Mouse (Mus musculus): Measurements from ENCODE around the gene Masp1.
A peak's percentile ranks its signal among the peaks of the same experiment; 100 is the strongest.

Masp1 gene

DNA sequence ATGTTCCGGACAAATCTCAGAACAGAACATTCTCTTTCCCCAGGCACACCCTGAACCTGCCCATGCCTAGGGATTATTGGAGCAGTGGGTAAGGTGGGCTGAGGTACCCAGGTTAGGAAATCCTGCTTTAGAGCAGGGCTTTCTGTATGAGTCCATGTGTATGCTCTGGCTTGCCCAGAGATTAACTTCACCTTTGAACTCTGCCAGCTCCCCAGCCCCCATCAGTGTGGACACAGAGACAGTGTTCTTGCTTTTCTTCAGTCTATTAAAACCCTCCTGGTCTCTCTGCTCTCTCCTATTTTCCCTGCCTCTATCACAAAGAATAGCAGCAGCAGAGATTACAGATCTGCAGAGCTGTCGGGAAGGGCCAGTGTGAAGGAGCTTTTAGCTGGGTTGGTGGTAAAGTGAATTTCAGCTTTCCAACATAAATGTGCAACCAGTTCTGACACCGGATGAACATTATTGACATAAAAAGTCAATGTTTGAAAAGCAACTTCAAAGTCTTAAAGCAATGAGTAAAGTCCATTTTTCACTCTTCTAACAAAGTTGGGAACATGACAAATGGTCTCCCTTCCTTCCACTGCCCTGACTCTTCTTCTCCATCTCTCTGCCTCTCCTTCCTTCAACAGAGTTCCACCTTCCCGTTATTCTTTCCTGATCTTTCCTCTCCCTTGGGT lies 56.8 kb downstream of the Masp1 start:
- DNase-seq (ENCODE audit: low spot score in 2 of 2), result no peak

DNA sequence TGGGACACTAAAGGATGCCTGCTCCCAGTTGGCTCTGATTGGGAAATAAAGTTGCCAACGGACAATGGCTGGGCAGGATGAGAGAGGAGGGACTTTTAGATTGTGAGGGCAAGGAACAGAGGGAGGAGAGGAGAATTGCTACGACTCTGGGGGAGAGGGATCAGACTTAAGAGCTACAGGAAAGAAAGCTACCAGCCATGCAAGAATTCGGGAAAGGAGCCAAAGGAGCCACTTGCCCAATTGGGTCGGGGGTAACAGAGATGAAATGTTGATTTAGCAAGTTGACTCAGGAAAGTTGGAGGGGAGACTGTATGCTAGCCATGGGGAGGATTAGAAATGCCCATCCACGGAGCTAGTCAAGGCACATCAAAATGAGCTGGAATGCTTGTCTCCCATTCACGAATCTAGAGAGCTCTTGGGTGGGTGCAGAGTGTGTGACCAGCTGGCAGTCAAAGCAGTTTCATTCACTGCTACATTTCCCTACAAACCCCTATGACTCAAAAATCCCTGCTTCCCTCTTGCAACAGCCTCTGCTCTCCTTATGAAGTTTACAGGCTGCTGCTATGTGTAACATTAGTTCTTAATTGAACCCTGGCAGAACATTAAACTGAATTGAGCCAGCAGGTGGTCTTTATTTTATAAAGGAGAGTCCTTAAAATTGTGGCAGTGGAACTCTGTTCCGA lies 61.6 kb downstream of the Masp1 start:
- no peak for DNase-seq (ENCODE audit: low spot score in 2 of 2)

DNA sequence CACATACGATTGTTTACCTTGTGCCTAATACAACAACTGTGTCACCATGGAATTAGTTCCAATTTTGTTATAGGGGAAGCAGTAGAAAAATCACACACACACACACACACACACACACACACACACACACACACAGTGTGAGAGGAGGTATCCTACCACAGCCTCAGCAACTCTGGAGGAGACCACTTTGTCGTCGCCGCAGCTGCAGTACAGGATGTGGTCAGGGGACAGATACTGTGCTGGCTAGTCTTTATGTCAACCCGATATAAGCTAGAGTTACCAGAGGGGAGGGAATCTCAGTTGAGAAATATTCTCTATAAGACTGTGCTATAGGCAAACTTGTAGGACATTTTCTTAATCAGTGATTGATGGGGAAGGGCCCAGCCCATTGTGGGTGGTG lies 63.3 kb downstream of the Masp1 start:
- DNase-seq (ENCODE audit: low spot score in 2 of 2), result no peak

DNA sequence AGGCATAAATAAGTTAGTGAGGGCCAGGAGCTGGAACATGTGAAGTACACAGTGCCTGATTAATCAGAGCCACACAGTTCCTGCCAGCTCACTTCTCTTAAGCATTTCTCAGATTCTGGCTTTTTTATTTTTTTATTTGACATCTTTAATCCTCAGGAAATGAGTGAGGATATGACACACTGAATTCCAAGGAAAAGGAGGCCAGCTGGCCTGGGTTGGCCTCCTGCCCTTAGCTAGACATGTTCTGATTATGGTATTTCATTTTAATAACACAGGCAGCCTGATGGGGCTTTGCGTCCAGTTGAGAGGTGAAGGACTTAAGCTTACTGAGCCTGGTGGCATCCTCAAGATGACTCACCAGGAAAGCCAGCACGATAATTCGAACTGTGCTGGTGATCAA lies 64.1 kb downstream of the Masp1 start:
- DNase-seq (ENCODE audit: low spot score in 2 of 2), result no peak

DNA sequence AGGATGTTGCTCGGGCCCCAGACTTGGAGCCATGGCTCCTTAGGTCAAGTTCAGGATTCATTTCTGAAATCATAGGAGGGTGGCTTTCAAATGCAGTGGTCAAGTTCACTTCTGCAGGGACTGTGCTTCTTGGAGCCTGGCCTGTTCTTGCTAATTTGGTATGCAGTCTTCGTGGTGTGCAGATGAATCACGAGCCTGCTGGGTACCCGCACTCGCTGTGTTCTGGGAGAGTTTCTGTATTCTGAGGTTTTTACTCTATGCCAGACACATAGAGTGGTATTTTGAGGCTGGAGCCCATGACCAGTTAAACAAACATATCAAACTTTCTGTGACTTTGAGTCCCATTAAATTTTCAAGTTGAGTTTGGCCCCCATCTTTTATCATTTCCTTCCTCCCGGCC lies 66.2 kb downstream of the Masp1 start:
- no peak for DNase-seq (ENCODE audit: low spot score in 2 of 2)

DNA sequence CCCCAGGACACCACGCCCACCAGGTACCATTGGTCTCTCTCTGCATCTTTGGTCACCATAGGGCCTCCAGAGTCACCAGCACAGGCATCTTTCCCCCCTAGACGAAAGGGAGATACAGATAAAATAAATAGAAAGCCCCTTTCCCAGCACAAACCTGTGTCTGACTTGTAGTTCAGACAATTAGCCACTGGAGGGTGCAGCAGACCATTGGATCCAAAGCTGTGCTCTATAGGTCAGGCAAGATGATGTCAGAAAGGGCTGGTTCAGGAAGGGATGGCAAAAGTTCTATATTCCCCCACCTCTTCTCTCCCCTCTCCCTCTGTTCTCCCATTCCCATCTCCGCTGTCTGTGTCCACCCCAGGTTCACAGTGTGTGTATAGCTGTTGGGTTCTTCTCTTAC lies 68.1 kb downstream of the Masp1 start:
- peak; percentile 57 to 72 for DNase-seq (ENCODE audit: low spot score in 2 of 2)

DNA sequence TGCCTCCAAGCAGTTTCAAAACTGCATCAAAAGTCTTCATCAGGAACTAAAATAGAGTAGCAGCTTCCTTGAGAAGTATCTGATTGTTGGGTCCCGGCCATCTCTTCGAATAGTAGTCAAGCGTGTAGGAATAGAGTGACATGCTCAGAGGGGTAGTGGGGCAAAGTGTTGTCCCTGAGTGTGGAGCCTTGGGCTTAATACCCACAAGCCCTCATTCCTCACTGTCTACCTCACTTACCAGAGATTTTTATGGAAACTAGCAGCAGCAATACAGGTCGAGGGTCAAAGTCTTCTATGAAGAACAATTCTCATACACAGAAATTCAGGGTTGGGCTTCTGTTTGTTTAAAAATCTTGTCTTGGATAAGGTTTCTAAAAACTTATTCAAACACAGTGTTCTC lies 69.8 kb downstream of the Masp1 start:
- DNase-seq (ENCODE audit: low spot score in 2 of 2), result no peak

DNA sequence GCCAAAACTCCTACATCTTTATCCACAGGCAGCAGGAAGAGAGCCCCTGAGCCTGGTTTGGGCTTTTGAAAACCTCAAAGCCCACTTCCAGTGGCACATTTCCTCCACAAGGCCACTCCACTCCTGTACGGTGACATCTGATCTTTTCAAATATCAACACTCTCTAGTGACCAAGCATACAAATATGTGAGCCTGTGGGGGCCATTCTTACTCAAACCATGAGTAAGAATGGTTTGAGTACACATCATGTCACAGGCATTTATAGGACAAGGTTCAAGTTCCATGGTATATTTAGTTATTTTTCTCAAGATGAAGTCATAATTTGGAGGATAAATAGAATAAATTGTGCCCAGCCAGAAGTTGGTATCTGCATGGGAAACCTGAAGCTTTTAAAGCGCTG lies 70.7 kb downstream of the Masp1 start:
- no peak for DNase-seq (ENCODE audit: low spot score in 2 of 2)

DNA sequence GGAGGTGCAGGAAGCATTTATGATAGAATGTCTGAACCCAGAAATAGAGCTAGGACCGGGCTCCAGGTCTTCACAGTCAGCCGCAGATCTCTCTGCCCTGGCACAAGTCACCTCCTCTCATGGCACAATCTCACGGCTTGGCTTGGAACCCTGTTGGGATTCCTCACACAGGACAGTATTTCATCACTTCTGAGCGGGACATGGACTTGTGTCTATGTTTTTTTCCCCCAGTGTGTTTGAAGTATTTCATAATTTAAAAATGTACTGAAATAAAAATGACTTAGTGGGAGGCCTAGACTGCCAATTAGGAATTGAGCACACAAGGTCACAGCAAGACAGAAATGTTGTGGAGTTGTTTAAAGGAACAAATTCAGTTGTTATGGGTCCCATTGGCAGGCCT lies 76.4 kb downstream of the Masp1 start:
- DNase-seq (ENCODE audit: low spot score in 2 of 2), result no peak

DNA sequence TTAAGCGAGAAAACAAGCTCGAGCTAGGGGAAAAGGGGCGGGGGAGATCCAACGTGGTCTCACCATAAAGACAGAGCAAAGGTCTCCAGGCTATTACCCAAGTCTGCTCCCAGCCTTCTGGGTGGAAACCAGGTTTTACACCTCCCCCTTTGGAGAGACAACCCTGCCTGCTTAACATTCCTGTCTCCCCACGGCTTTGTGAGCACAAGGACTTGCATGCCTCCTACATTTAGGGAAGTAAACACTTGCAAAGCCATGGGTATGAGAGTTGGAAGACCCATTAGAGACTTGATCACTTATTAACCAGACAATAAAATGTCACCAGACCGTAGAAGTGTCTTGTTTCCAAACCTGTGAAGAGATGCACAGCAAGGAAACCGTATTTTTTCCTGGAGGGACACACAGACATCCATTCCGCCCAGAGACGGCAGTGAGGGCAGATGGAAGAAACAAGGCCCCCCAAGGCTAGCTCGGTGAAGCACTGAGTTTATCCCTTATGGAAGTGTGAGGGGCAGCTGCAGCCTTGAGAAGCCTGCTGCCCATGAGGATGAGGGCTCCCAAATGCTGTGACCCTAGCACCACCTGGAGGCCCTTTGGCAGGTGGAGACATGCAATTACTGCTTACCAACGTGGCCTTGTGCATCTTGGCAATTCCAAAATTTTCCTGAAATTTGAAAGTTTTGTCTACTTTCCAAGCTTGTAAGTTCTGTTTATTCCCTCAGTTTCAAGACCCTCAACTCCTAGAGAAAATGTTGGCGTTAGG lies 83.0 kb downstream of the Masp1 start:
- no peak for DNase-seq (ENCODE audit: low spot score in 2 of 2)

DNA sequence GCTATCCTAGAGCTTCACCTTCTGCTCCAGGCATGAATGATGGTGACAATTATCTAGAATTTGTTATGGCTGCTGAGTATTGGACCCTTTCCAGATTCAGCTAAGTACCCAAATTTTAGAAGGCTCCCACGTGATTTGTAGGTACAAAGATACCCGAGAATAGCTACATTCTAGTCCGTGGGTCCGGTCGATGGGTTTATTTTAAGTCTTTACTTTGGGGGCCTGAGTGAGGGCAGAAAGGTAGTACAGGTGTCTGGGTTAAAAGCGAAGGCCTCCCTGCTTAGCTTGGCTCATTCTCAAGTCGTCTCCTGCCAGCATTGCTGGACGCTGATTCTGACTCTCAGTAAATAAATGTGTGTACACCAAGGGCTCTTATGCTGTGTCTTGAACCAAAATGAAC lies 90.6 kb downstream of the Masp1 start:
- DNase-seq (ENCODE audit: low spot score in 2 of 2), result no peak

DNA sequence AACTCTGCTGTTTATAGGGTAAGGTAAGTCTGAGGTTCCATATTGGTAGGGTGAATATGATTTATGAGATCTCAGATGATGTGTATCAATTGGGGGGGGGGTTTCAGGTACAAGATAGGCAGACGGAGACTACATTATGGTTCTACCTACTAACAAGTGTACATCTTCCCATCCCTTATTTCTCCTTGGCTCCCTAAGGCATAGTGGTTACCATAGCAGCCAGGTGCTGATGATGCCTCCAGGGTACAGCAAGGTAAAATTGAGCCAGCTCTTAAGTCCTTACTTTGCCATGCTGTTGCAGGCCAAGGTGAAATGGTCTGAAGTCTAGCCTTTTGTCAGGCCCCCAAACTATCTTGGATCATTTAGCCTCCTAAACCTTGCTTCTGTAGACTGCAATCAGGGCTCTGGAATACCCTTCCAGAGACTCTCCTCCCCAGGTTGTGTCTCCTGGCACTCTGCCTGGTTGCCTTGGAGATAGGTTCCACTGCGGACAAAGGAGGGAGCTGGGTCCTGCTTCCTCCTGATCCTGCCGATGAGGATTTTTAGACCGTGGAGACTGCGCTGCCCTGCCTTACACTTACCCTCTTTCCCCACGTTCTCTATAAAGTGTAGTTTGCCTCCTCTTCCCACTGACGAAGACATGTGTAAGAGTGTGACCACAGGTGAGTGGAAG lies 91.8 kb downstream of the Masp1 start, which contains the start of gene Rtp1:
TSS of gene Rtp1 (plus strand) at position 487 of the 673 bp plus-strand sequence.
- peak in 1 of 2 experiments; percentile 32 for DNase-seq (ENCODE audit: low spot score in 2 of 2)

DNA sequence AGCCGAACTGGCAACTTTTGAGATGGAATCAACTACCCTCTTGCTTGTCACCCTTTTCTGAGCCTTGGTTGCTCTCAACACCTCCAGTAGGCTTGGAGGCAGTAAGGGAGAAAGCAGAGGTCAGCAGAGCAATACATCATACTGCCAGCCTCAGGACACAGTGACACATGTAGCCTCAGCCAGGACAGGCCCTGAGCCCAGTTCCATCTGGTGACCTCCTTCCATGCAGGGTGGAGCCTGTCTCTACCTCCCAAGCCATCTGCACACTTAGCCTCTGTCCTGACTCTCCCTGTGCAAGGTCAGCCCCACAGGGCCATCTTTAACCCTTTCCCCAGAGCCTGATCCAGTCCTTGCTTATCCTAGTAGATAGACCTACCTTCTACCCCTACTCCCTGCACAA lies 92.9 kb downstream of the Masp1 start:
- DNase-seq (ENCODE audit: low spot score in 2 of 2), result no peak

DNA sequence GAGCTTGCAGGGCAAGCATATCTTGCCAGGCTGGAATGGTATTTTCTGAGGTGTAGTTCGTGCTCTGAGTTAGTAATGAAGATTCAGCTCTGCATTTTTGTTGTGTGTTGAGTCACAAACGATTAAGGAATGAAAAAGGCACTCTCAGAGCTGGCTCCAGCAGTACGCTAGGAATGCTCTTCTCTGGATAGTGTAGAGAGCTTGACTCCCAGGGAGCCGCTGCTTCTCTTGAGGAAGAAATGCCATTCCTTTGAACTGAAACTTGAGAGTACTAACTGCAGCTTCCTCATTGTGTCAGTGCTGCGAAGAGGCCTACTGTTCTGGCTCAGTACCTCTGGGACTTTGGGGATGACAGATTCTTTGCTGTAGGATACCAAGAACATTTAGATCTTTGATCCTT lies 96.8 kb downstream of the Masp1 start:
- DNase-seq (ENCODE audit: low spot score in 2 of 2), result no peak

DNA sequence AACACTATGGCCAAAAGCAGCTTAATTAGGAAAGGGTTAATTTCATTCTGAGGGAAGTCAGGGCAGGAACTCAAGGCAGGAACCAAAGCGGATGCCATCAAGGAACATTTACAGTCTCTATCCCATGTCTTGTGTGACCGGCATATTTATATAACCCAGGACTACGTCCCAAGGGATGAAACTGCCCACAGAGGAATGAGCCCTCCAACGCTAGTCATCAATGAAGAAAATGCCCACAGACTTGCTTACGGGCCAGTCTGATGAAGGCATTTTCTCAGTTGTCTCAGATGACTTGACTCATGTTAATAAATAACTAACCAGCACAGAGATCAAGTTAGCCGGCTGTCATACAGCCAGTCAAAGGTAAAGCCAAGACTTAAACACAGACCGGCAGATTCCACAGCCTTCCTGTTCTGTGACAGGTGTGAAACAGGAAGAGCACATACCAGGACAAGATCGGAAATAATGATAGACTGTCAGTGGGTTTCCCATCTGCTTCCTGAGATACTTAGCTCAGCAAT lies 101.0 kb downstream of the Masp1 start:
- DNase-seq (ENCODE audit: low spot score in 2 of 2), result no peak

DNA sequence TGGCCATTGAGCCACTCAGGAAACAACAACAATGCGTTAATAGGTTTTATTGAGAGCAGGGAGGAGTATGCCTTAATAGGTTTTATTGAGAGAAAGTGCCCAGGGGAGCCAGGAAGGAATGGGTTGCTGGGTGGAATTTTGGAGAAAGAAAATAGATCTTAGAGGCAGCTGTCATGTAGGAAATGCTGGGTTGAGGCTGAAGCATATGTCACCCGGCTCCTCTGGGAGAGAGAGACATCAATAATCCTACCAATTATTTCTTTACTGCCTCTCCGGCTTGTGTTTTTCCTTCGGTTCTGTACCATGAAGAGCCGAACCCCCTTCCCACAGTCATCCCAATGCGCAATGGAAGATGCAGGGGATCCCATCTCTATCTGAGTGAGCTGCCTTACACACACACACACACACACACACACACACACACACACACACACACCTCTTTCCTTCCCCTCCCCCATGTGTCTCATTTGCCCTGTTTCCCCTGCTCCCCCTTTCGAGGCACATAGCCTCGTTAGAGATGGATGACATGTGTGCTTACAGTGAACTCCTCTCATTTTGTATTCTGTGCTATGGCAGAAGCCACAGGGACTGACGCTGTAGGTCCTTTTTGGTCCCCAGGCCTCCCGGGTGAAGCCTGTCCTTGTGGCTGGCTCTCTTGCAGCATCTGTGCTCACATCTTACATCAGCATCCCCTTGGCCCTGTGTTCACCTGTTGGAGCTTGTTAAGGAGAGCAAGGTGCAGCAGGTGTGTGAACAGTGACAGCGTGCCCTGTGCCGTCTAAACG lies 103.0 kb downstream of the Masp1 start:
- DNase-seq (ENCODE audit: low spot score in 2 of 2), result no peak

DNA sequence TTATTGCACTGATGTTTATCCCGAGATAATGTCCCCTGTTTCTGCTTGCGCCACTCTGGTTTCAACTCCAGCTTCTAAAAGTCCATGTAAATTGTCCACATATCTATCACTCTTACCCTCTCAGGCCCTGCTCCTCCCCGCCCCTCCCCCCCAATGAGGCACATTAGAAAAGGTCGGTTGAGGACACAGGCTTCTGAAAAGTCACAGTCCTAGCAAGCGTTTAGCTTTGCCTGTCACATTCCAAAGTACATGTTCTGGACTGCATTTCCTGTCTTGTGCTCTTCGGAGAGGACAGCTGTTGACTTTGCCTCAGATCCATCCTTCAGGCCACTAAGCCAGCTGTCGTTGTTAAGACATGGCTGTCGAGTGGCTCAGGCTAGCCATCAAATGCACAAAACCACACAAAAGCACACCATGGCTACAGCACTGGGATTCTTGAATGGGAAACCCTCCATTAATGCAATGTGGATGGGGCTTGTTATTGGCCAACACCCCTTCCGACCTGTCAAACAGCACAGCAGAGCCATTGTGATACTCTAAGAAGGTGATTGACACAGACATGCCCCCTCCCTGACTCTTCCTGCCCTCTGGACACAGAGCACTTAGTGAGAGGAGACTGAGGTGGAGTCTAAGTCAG lies 103.8 kb downstream of the Masp1 start:
- DNase-seq (ENCODE audit: low spot score in 2 of 2), result no peak

DNA sequence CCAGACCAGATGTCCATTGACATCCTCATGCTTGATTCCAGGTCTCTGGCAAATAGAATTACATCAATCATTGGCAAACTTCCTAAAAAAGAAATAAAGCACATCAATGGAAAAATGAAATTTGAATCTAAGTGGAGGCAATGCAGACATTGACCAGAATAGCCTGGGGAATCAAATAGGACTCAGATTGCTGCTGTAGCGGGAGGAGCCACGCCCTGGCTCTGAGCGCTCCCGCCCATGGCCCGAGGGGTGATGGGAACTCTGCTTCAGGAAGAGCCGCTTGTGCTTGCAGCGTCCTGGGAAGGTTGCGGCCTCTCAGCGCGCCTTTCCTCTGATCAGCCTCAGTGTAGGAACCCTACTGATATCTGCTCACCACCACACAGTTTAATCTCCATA lies 104.4 kb downstream of the Masp1 start:
- no peak for DNase-seq (ENCODE audit: low spot score in 2 of 2)

DNA sequence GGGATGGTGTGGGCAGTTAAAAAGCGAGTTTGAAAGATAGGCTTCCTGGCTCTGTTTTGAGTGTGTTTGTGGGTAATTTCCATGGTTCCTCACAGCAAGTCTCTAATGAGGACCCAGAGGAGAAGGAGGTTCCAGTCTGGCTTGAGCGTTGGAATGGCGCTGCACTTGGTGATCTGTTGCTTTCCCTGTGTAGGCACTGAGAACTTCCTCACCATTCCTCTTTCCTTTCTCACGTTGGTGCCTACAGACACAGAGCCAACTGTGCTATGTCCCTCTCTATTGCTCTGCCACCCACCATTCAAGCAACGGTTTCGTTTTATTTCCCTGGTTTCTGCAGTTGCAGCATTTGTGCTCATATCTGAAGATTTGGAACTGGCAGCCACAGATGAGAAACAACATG lies 107.7 kb downstream of the Masp1 start:
- DNase-seq (ENCODE audit: low spot score in 2 of 2), result no peak

DNA sequence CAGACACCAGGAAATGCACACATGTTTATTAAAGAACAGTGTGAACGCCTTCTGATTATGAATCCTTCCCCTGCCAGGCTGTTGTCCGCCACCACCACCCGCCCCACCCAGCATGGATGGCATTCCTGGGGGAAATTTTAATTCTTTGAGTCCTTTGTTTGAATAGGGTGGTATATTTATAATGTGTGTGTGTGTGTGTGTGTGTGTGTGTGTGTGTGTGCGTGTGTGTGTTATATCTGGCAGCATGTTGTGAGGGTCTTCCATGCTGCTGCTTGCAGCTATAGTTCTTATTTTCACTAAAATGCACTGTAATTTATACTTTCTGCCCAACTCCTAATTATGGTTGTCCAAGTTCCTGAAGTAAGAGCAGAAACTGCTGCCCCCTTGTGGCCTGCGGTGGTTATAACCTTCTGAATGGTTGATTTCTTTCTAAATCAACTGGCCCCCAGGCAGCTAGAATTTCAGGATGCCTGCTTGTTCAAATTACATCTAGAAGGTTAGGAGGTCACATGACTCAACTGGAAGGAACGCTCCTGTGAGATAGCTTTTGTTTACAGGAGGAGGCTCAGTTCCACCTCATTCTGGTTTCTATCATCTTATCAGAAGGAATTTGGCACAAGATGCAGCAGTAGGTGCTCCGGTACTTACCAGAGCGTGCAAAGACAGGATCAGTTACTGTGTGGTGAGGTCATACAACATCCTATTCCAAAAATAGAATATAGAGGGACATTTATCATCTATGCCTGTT lies 117.4 kb downstream of the Masp1 start:
- DNase-seq (ENCODE audit: low spot score in 2 of 2), result peak; percentile 69 to 83

Data from cerebellum, postnatal 4 days (tissue).